Mouse (Mus musculus): ENCODE data around the gene Pax3. TPM values are rescaled to one million over a fixed set of nuclear protein-coding genes. Genes with fewer than 3 reads are reported as not detected.

The Pax3 gene
- total RNA-seq, 1 experiment from 2014 or later = not detected

DNA sequence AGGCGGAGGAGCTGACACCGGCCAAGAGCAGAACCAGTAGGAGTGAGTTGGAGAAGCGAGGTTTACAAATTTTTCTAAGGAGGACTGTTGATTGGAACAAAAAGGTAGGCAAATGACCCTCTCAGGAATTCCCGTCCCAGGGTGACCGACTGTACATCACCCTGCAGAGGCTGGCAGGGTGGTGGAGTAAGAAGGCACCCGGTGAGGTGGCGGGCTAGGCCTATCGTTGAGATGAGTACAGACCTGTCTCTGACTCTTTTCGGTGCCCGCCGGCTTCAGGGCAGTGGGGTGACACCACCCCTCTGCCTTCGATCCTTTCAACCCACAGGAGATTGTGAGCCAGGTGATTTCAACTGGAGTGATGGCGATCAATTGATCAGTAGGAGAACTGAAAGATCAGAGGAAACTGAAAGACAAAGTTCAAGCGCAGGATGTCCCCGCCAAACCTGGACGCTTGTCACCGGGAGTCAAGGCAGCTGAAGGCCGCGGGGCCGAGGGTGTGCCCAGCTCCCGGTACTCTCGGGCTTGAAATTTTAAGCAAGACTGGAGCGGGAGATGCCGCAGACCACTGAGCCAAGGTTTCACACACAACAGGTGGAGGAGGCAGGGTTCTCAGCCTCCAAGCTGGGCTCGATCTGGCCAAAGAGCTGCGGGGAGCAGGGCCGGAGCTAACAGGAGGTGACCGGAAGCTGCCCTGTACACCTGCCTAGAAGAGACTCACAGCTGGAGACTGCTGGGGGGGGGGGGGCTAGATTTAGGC lies 4.5 kb upstream of the Pax3 start:
- no peak for ATAC-seq (replicated peaks in 1 of 2; ENCODE audit: insufficient read depth in 1 of 2, low FRiP score in 2 of 2, low TSS enrichment in 1 of 2, low read depth in 1 of 2, poor library complexity in 2 of 2, severe bottlenecking in 2 of 2)

DNA sequence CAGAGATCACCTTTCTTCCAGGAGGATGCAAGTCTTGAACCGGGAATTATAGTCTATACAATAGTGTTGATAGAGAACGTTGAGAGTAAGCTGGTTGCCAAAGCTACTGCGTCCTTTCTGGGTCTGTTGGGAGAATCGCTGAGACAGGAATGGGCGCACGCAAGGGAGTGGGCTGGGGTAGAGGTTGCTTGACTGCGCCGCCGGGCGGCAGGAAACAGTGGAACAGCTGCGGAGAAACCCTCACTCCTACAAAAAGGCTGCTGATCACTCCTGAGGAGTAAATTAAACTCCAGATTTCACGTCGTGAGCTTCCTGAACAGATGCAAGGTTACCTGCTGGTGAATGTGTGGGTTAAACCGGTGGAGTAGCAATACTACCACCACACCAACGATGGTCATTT lies 3.3 kb upstream of the Pax3 start:
- no peak for ATAC-seq (replicated peaks in 1 of 2; ENCODE audit: insufficient read depth in 1 of 2, low FRiP score in 2 of 2, low TSS enrichment in 1 of 2, low read depth in 1 of 2, poor library complexity in 2 of 2, severe bottlenecking in 2 of 2)

GRCm38 (mm10) chr1:78199221-78199620 lies 2.3 kb upstream of the Pax3 start:
- no peak for ATAC-seq (replicated peaks in 1 of 2; ENCODE audit: insufficient read depth in 1 of 2, low FRiP score in 2 of 2, low TSS enrichment in 1 of 2, low read depth in 1 of 2, poor library complexity in 2 of 2, severe bottlenecking in 2 of 2)

GRCm38 (mm10) chr1:78198319-78198940 lies 1.5 kb upstream of the Pax3 start:
- no peak for ATAC-seq (replicated peaks in 1 of 2; ENCODE audit: insufficient read depth in 1 of 2, low FRiP score in 2 of 2, low TSS enrichment in 1 of 2, low read depth in 1 of 2, poor library complexity in 2 of 2, severe bottlenecking in 2 of 2)

DNA sequence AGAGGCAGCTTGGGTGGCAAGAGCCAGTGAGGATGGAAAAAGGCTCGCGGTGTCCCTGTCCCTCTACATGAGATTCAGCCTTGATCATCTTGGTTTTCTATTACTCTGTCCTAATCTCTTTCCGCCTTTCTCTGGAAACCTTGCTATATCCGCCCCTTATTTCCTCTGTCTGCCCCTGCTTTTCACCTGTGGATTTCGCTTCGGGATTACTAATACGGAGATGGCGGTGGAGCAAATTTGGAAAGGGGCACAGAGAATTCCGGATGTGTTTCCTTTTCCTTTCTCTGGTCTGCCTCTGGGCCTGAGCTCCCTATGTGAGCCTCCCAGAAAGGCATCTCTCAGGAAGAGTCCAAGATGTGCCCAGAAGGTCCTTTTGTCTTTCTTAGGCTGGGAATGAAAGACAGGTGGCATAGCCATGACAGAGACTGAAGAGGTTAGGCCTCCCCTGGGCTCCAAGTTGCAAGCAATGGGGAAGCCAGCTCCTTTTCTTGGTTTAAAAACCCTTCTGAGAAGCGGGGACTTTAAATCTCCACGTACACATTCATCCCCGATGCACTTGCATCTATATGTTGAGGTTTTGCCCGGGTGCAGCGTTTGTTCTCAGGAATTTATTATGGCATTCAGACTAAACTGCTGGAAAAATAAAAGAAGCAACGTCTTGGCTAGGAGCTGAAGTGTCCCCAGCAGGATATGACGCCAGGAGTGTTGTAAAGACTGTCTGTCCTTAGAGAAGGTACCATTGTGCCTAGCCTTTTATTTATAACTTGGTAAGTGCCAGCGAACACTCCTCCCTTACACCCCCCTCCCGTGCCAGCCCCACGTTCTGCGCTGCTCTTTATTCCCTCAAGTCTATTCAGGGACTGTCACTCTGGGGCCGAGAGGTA lies 659 bp upstream of the Pax3 start:
- ATAC-seq (replicated peaks in 1 of 2; ENCODE audit: insufficient read depth in 1 of 2, low FRiP score in 2 of 2, low TSS enrichment in 1 of 2, low read depth in 1 of 2, poor library complexity in 2 of 2, severe bottlenecking in 2 of 2) = no peak

GRCm38 (mm10) chr1:78195771-78196712 lies 892 bp downstream of the Pax3 start:
- ATAC-seq (replicated peaks in 1 of 2; ENCODE audit: insufficient read depth in 1 of 2, low FRiP score in 2 of 2, low TSS enrichment in 1 of 2, low read depth in 1 of 2, poor library complexity in 2 of 2, severe bottlenecking in 2 of 2) = no peak

DNA sequence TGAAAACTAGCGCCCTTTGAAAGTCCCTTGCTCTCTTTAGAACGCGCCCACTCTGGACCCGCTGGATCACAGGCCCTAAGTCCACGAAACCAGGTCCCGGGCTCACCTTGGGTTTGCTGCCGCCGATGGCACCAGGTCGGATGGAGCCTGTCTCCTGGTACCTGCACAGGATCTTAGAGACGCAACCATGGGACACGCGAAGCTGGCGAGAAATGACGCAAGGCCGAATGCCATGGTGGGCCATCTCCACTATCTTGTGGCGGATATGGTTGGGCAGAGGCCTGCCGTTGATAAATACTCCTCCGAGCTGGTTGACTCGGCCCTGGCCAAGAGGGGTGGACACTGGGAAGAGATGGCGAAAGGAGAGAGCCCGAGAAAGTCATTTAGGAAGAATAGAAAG lies 1.8 kb downstream of the Pax3 start:
- ATAC-seq (replicated peaks in 1 of 2; ENCODE audit: insufficient read depth in 1 of 2, low FRiP score in 2 of 2, low TSS enrichment in 1 of 2, low read depth in 1 of 2, poor library complexity in 2 of 2, severe bottlenecking in 2 of 2) = no peak

DNA sequence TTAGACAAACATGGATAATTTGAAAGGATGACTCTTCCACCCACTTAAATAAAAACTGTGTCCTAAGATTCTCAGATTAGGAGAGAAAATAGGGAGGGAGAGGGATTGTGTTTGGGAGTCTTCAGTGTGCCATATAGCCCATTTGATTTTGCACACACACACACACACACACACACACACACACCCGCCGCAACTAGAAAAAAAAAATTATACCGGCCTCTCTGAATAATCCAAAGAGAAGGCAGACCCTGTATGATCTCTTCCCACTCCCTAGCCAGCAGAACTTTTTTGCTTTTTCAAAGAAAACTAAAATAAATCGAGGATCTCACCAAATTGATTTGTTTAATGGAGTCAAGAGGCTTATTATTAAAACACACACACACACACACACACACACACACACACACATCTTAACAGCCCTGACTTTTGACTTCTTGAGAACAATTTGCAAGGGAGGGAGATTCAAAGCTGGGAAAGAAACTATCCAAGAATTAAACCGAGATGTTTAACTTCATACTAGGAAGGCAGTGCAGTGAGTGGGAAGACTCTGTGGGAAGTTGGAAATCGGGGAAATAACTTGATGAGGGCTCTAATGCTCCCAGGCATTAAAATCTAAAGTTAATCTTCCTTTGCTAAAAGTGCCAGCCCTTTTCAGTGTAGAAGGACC lies 2.4 kb downstream of the Pax3 start:
- no peak for ATAC-seq (replicated peaks in 1 of 2; ENCODE audit: insufficient read depth in 1 of 2, low FRiP score in 2 of 2, low TSS enrichment in 1 of 2, low read depth in 1 of 2, poor library complexity in 2 of 2, severe bottlenecking in 2 of 2)

GRCm38 (mm10) chr1:78193465-78193991 lies 3.4 kb downstream of the Pax3 start:
- ATAC-seq (replicated peaks in 1 of 2; ENCODE audit: insufficient read depth in 1 of 2, low FRiP score in 2 of 2, low TSS enrichment in 1 of 2, low read depth in 1 of 2, poor library complexity in 2 of 2, severe bottlenecking in 2 of 2) = no peak

DNA sequence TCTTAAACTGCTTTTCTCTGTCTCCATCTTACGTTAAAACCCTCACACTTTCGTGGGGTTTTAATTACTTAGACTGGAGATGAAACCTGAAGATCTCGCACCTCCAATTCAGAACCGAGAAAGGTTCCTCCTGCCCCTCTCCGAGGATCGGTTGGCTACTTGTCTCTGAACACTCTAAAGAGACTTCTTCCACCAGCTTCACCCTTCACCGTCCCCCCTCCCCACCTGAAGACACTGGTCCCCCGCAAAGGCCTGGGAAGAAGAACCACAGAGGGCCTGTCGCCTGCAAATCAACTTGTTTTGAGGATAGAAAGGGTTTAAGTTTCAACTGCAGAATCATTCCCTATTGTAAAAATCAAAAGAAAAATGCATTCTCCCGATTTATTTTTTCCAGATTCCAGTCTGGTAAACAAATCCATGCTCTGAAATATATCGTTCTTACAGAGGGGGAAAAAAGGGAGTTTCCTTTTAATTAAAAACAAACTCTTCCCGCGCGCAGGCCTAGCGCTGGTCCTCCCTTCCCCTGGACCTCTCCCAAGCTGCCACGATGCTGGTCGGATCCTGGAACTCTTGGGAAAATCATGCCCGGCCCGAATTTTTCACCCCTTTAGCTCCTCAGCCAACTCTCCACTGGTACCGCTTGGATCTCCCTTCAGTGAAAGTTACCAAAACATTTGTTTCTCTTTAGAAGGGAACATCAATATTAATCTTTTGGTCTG lies 4.0 kb downstream of the Pax3 start:
- no peak for ATAC-seq (replicated peaks in 1 of 2; ENCODE audit: insufficient read depth in 1 of 2, low FRiP score in 2 of 2, low TSS enrichment in 1 of 2, low read depth in 1 of 2, poor library complexity in 2 of 2, severe bottlenecking in 2 of 2)

GRCm38 (mm10) chr1:78192217-78192735 lies 4.7 kb downstream of the Pax3 start:
- no peak for ATAC-seq (replicated peaks in 1 of 2; ENCODE audit: insufficient read depth in 1 of 2, low FRiP score in 2 of 2, low TSS enrichment in 1 of 2, low read depth in 1 of 2, poor library complexity in 2 of 2, severe bottlenecking in 2 of 2)

DNA sequence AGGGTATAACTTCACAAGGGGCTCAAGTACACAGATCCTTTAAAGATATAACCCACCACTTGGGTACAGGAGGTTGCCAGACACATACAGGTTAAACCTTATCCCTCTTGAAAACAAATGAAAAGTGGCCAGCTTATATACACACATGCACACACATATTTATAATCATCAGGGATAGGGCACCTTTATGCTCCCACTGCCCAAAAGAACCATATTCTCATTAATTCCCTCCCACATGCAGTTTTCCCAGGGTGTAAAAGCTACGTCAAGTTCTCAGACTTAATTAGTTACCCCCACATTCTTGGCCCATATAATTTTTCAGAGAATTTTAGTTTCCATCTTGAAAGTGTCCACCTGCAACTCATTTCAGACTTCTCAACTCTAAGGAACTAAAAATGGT lies 5.2 kb downstream of the Pax3 start:
- no peak for ATAC-seq (replicated peaks in 1 of 2; ENCODE audit: insufficient read depth in 1 of 2, low FRiP score in 2 of 2, low TSS enrichment in 1 of 2, low read depth in 1 of 2, poor library complexity in 2 of 2, severe bottlenecking in 2 of 2)

DNA sequence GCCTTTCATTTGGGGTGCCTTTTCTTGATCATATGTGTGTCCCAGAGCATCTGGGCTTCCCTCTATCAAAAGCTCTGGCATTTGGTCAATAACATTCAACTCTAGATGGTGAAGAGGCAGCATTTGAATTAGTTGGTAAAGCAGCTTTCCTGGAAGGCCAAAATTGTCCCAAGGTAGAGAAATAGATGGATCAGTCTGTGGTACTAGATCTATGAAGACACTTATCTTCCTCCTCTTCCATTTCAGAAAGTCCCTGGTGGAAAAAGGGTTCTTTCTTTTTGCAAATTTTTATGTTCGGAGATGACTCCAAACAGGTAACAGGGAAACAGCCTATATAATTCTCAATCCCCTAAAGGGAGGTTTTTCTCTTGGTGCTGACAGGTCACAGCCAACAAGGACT lies 5.6 kb downstream of the Pax3 start:
- no peak for ATAC-seq (replicated peaks in 1 of 2; ENCODE audit: insufficient read depth in 1 of 2, low FRiP score in 2 of 2, low TSS enrichment in 1 of 2, low read depth in 1 of 2, poor library complexity in 2 of 2, severe bottlenecking in 2 of 2)

- no peak for ATAC-seq (replicated peaks in 1 of 2; ENCODE audit: insufficient read depth in 1 of 2, low FRiP score in 2 of 2, low TSS enrichment in 1 of 2, low read depth in 1 of 2, poor library complexity in 2 of 2, severe bottlenecking in 2 of 2)
Measured at GRCm38 (mm10) chr1:78190386-78191111, 6.4 kb downstream of the Pax3 start.

All from hematopoietic stem cell, adult 5-6 weeks (primary cell).